Mouse (Mus musculus): ENCODE results near the gene Pygo1. TPM values are rescaled to one million over a fixed set of nuclear protein-coding genes. Genes with fewer than 3 reads are reported as not detected.

The Pygo1 gene
- polyA plus RNA-seq (2016; fragmentation: Nextera tagmentation; extraction: Ambion mirVana): 11.4 and 13.7 TPM in 2 replicates

DNA sequence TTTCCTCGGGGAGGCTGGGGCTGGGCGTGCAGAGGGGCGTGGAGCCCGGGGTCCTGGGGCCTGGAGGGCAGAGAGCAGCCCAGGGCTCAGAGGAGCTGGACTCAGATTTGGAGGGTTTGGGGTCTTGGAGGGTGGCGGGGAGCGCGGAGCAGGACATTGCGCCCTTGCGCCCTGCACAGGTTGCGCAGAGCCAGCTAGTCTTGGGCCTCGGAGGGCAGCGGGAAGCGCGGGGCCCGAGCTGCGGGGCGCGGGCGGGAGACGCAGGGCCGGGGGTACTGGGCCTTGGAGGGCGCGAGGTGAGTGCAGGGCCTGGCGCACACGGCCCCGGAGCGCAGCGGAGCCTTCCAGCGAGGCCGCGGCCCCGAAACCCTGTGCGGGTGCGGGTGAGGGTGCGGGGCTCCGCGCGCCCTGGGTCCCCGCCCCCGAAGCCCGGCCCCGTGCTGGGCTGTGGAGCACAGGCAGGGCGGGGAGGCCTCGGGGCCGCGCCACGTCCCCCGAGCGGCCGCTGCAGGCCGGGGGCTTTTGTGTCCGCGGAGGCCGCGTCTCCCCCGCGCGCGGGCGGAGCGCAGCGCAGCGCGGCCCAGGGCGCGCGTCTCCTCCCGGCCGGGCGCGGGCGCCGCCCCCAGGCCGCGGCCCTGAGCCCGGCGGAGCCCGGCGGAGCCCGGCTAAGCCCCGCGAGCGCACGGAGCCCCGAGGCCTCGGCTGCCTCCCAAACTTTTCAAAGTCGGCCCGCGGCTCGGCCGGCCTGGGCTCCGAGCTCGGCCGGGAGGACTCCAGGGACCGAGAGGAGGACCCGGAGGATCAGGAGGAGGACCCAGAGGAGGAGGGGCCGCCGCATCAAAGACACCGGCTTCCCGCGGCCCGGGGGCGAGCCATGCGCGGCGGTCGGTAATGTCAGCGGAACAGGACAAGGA, at the start of gene Pygo1:
TSS of gene Pygo1 (plus strand) at position 625 of the 914 bp plus-strand sequence.
- Histone ChIP-seq H3K27me3 (peaks cover 17% of the 10 kb centered on the region), H3K4me3 (peak within 1 kb of the TSS; percentile 90), H3K9me3 (no peaks in the 10 kb centered on the region), H3K9ac (replicated peaks) (peak within 1 kb of the TSS; percentile 91), H3K36me3 (0 out of 2 replicates have a peak, but pooled peaks cover 3% of the 10 kb centered on the region), H3K4me1 (peaks cover 27% of the 10 kb centered on the region), H3K4me2 (replicated peaks) (peak within 1 kb of the TSS; percentile 95), H3K27ac (replicated peaks) (peak within 1 kb of the TSS; percentile 82)
- ATAC-seq (ENCODE audit: low FRiP score, low read depth): peak; percentile 91
- WGBS: under 1% methylated on average over 94 of the region's 108 CpGs

GRCm38 (mm10) chr9:72875878-72876277, 49.6 kb upstream of the Pygo1 start:
- no peak overlapping the region for H3K4me3 ChIP-seq
- no peaks in the 10 kb centered on the region for H3K27me3 ChIP-seq
- no peak overlapping the region for H3K9ac ChIP-seq (replicated peaks)
- peaks cover 45% of the 10 kb centered on the region for H3K4me1 ChIP-seq
- H3K36me3 ChIP-seq: no peaks in the 10 kb centered on the region
- WGBS: 93% methylated on average over 2 of the region's 2 CpGs
- no peak overlapping the region for H3K4me2 ChIP-seq (replicated peaks)
- H3K27ac ChIP-seq (replicated peaks): no peak overlapping the region
- no peak for ATAC-seq (ENCODE audit: low FRiP score, low read depth)
- H3K9me3 ChIP-seq: no peaks in the 10 kb centered on the region

- Histone ChIP-seq H3K36me3 (no peaks in the 10 kb centered on the region), H3K27ac (replicated peaks) (no peak overlapping the region), H3K9me3 (no peaks in the 10 kb centered on the region), H3K4me2 (replicated peaks) (no peak overlapping the region), H3K4me3 (no peak overlapping the region), H3K27me3 (no peaks in the 10 kb centered on the region), H3K4me1 (peaks cover 39% of the 10 kb centered on the region), H3K9ac (replicated peaks) (0 out of 2 replicates have a peak overlapping the region, but pooled peaks have one; percentile 20)
- WGBS: 38% methylated on average over 11 of the region's 11 CpGs
- ATAC-seq (ENCODE audit: low FRiP score, low read depth): no peak
These were observed 47.5 kb upstream of the Pygo1 start for GRCm38 (mm10) chr9:72877905-72878304.

- H3K4me2 ChIP-seq (replicated peaks): no peak overlapping the region
- no peaks in the 10 kb centered on the region for H3K36me3 ChIP-seq
- peaks cover 43% of the 10 kb centered on the region for H3K4me1 ChIP-seq
These were observed 46.8 kb upstream of the Pygo1 start for GRCm38 (mm10) chr9:72878656-72879055.

DNA sequence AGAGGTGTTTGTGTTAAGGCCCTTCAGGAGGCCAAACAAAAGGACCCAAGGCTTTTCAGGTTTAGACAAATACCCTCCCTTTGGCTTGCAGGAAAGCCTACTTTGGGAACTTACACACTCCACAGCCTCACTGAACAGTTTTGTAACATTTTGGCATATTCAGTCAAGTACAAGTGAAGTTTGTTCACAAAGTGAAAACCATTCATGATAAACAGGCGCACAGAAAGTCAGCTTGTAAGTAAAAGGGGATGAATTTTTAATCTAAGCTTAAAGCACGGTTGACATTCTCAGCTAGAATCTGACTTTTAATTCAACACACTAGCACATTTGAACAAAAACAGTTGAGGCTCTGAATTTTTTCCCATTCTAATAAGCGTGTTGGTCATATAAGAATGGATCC, 45.8 kb upstream of the Pygo1 start:
- H3K27me3 ChIP-seq: no peaks in the 10 kb centered on the region
- WGBS: 26% methylated on average over 3 of the region's 3 CpGs
- no peaks in the 10 kb centered on the region for H3K36me3 ChIP-seq
- no peak overlapping the region for H3K4me2 ChIP-seq (replicated peaks)
- no peak overlapping the region for H3K9ac ChIP-seq (replicated peaks)
- no peaks in the 10 kb centered on the region for H3K9me3 ChIP-seq
- H3K4me3 ChIP-seq: no peak overlapping the region
- peaks cover 43% of the 10 kb centered on the region for H3K4me1 ChIP-seq
- H3K27ac ChIP-seq (replicated peaks): no peak overlapping the region
- no peak for ATAC-seq (ENCODE audit: low FRiP score, low read depth)

More at GRCm38 (mm10) chr9:72878656-72879055, 46.8 kb upstream of the Pygo1 start:
- Histone ChIP-seq H3K27ac (replicated peaks) (no peak overlapping the region), H3K9ac (replicated peaks) (no peak overlapping the region), H3K9me3 (no peaks in the 10 kb centered on the region), H3K4me3 (no peak overlapping the region), H3K27me3 (no peaks in the 10 kb centered on the region)
- ATAC-seq (ENCODE audit: low FRiP score, low read depth): no peak
- 38% methylated on average over 6 of the region's 6 CpGs for WGBS

DNA sequence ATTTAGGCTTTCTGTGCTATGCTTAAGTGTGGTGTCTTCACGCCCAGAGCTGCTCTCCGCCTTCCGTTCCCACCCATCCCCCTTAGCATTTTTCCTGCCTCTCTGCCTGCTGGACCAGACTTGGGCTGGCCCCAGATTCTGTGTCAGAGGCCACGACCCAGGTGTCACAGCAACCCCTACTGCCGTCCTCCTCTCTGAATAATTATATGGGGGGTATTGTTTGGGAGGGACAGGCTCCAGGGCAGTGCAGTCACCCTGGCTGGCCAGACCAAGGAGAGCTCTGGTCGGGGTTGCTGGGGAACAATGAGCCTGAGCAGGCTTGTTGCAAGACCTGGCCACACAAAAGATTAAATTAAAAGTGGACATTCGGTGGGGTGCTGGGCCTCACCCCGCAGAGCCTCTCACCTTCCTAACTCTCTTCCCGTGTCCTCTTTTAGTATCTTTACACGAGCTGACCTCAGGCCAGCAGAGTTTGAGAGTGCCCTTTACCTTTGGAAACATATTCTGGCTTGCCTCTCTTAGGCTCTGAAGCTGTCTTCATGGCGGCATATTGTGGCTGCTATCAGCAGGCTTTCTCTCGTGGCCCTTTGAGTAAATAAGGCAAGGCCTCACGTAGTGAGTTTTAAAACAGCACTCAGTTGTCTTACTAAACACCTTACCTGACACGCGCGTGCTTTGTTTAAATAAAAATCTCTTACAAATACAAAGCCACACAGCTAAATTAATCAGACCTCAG, 45.1 kb upstream of the Pygo1 start:
- Histone ChIP-seq H3K4me1 (peaks cover 43% of the 10 kb centered on the region), H3K9me3 (no peaks in the 10 kb centered on the region), H3K4me3 (no peak overlapping the region), H3K9ac (replicated peaks) (peak overlapping the region; percentile 44; the same call in 1 of the 2 replicates), H3K27me3 (no peaks in the 10 kb centered on the region), H3K4me2 (replicated peaks) (no peak overlapping the region; the same call in 1 of the 2 replicates), H3K27ac (replicated peaks) (peak overlapping the region; percentile 70), H3K36me3 (no peaks in the 10 kb centered on the region)
- ATAC-seq (ENCODE audit: low FRiP score, low read depth): peak; percentile 55; the same call in 1 of the 2 replicates
- 11% methylated on average over 16 of the region's 16 CpGs for WGBS

DNA sequence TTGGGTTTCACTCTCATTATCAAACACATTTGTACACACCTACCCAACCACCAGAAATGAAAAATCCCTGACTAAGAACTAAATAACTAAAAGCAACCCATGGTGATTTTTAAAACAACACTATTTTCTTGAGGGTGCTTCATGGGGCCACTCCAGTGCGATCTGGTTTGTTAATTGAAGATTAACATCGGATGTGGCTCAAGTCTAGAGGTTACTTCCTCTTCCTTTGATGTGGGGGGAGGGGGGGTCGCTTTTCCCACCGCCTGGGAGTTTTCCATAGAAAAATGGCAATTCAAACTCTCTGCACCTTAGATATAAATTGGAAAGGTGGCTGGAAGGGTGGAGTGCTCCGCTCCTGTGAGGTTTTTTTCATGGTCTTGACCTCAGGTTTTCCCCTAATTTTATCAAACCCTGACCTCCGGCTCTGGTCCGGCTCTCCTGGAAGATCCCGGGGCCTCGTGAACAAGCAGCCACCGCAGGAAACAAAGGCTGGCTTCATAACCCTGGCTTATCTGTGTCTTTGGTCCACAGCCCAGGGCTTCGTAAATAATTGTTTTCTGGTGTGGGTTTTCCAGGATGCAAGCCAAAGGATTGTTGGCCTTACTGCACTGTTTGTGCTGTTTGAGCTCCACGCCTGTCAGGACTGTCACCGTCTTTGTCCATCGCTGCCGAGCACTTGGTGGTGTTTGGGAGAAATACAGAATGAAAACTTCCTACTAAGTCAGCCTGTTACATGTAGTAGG, 44.2 kb upstream of the Pygo1 start:
- Histone ChIP-seq H3K4me1 (peaks cover 43% of the 10 kb centered on the region), H3K9me3 (no peaks in the 10 kb centered on the region), H3K9ac (replicated peaks) (0 out of 2 replicates have a peak overlapping the region, but pooled peaks have one; percentile 24)

DNA sequence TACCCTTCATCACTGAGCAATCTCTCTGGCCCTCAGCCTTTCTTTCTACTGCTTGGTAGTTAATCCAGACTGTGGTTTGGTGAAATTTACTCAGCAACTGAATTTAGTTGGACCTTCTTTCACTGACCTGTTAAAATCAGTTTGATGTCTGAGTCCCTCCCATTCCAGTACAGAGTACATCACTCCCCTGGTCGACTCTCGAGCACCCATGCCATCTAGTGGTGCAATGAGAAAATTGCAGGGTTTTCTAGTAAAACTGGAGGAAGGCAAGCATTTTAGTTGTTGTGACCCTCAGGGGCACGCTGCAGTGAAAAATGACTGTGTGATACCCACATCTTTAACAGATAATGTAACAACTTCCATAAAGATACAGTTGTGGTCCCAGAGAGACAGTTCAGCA, 41.5 kb upstream of the Pygo1 start:
- H3K9me3 ChIP-seq: no peaks in the 10 kb centered on the region
- 12% methylated on average over 3 of the region's 3 CpGs for WGBS
- H3K9ac ChIP-seq (replicated peaks): no peak overlapping the region
- no peak overlapping the region for H3K4me3 ChIP-seq
- 0 out of 2 replicates have a peak, but pooled peaks have one; percentile 55 for ATAC-seq (ENCODE audit: low FRiP score, low read depth)
- H3K27ac ChIP-seq (replicated peaks): no peak overlapping the region
- H3K4me2 ChIP-seq (replicated peaks): no peak overlapping the region
- H3K4me1 ChIP-seq: peaks cover 32% of the 10 kb centered on the region
- H3K36me3 ChIP-seq: no peaks in the 10 kb centered on the region
- no peaks in the 10 kb centered on the region for H3K27me3 ChIP-seq

More for the DNA sequence above, 44.2 kb upstream of the Pygo1 start:
- H3K27ac ChIP-seq (replicated peaks): peak overlapping the region; percentile 70
- H3K36me3 ChIP-seq: no peaks in the 10 kb centered on the region
- no peak for ATAC-seq (ENCODE audit: low FRiP score, low read depth)
- 6% methylated on average over 15 of the region's 15 CpGs for WGBS
- H3K4me2 ChIP-seq (replicated peaks): peak overlapping the region; percentile 30
- H3K4me3 ChIP-seq: no peak overlapping the region
- H3K27me3 ChIP-seq: no peaks in the 10 kb centered on the region

- Histone ChIP-seq H3K27me3 (no peaks in the 10 kb centered on the region), H3K4me3 (no peak overlapping the region), H3K9ac (replicated peaks) (no peak overlapping the region), H3K36me3 (peaks cover 24% of the 10 kb centered on the region), H3K4me2 (replicated peaks) (no peak overlapping the region), H3K9me3 (0 out of 2 replicates have a peak, but pooled peaks cover 1% of the 10 kb centered on the region), H3K27ac (replicated peaks) (no peak overlapping the region), H3K4me1 (no peaks in the 10 kb centered on the region)
- no peak for ATAC-seq (ENCODE audit: low FRiP score, low read depth)
- WGBS: 89% methylated on average over 1 of the region's 1 CpGs
These were observed 35.7 kb upstream of the Pygo1 start for GRCm38 (mm10) chr9:72889777-72890176.

GRCm38 (mm10) chr9:72890499-72891085, 34.9 kb upstream of the Pygo1 start:
- 81% methylated on average over 10 of the region's 10 CpGs for WGBS
- H3K27ac ChIP-seq (replicated peaks): no peak overlapping the region

DNA sequence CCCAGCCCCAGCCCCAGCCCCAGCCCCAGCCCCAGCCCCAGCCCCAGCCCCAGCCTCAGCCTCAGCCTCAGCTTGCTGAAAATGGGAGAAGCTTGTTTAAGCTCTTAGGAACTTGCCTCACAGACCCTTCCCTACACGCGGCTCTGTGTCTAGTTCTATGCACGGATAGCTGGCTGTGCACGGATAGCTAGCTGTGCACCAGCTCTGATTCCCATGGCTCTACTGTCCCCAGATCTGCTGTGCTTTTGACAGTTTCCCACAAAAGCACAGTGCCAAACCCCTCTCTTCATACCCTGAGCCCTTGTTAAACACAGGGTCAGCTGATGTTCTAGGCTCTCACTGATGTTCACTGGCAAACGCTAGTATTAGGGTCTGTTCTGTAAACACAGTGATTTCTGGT, 32.7 kb upstream of the Pygo1 start:
- H3K27me3 ChIP-seq: no peaks in the 10 kb centered on the region
- H3K36me3 ChIP-seq: peaks cover 32% of the 10 kb centered on the region
- no peak overlapping the region for H3K27ac ChIP-seq (replicated peaks)
- no peak overlapping the region for H3K4me3 ChIP-seq
- WGBS: 93% methylated on average over 5 of the region's 5 CpGs
- H3K9me3 ChIP-seq: 0 out of 2 replicates have a peak, but pooled peaks cover 3% of the 10 kb centered on the region
- no peak overlapping the region for H3K9ac ChIP-seq (replicated peaks)
- H3K4me2 ChIP-seq (replicated peaks): no peak overlapping the region
- no peak for ATAC-seq (ENCODE audit: low FRiP score, low read depth)
- H3K4me1 ChIP-seq: no peaks in the 10 kb centered on the region

More at GRCm38 (mm10) chr9:72890499-72891085, 34.9 kb upstream of the Pygo1 start:
- H3K4me3 ChIP-seq: no peak overlapping the region
- H3K27me3 ChIP-seq: no peaks in the 10 kb centered on the region
- H3K4me2 ChIP-seq (replicated peaks): no peak overlapping the region
- 0 out of 2 replicates have a peak, but pooled peaks cover 3% of the 10 kb centered on the region for H3K9me3 ChIP-seq
- peaks cover 32% of the 10 kb centered on the region for H3K36me3 ChIP-seq
- no peak overlapping the region for H3K9ac ChIP-seq (replicated peaks)
- H3K4me1 ChIP-seq: no peaks in the 10 kb centered on the region
- no peak for ATAC-seq (ENCODE audit: low FRiP score, low read depth)

Measured in midbrain, embryonic 12.5 days (tissue).